Mouse (Mus musculus) cerebellum, adult 2 months (tissue): ENCODE measurements around the gene Slc16a14.

Experiments used
- CTCF ChIP-seq: fragments of 200-500 bp; IDR thresholded peaks from 2 replicates; pipeline ENCODE4 v1.5.1; 2011; ENCODE audit warnings: low read depth, mild to moderate bottlenecking, control low read depth, low read length, moderate library complexity, borderline replicate concordance; ENCODE audit not compliant: insufficient read depth
- POLR2A ChIP-seq: fragments of 200-500 bp; IDR thresholded peaks from 2 replicates; pipeline ENCODE4 v1.6.1; 2011; ENCODE audit warnings: low read length, control low read depth, borderline replicate concordance; ENCODE audit not compliant: insufficient read depth

- TF ChIP-seq CTCF = peak; percentile 11; the same call in 1 of the 2 replicates
- no peak for TF ChIP-seq POLR2A
These were observed at the start of gene Slc16a14 for GRCm38 (mm10) chr1:84934503-84935333.
